Comparison of ENCODE assay signal across 18 mouse cellular contexts in genomic region chr1:92839211-92839610, GRCm38 (mm10).
"Had no signal": no experiment of that assay in that cellular context is flagged by ENCODE, and none has a peak within 500 bp of the region (broad histone marks: within the 10 kb centered on the region; RNA-seq: fewer than 3 reads in every experiment).

No protein-coding gene starts in this region.

- DNase-seq: kidney, postnatal 25 days; layer of hippocampus, adult 9-11 months; liver, postnatal 0 days; lung, embryonic 14.5 days; right cerebral cortex, adult 18-20 months; right cerebral cortex, postnatal 25 days; thymus, adult 18-20 months; thymus, postnatal 36 days had no signal

- ATAC-seq: liver, postnatal 0 days; lung, postnatal 0 days; midbrain, embryonic 13.5 days; midbrain, embryonic 16.5 days had no signal

- H3K4me3 ChIP-seq: layer of hippocampus, adult 2 months; limb, embryonic 15.5 days; midbrain, embryonic 13.5 days; neural tube, embryonic 12.5 days; neural tube, embryonic 15.5 days had no signal

- H3K27ac ChIP-seq: kidney, postnatal 0 days; layer of hippocampus, adult 2 months; limb, embryonic 15.5 days; liver, embryonic 14.5 days; macrophage; midbrain, embryonic 13.5 days; neural tube, embryonic 12.5 days; neural tube, embryonic 15.5 days had no signal
